Mouse (Mus musculus) left cerebral cortex, postnatal 4 days (tissue): Measurements from ENCODE around the gene Bicra. TPM values are rescaled to one million over a fixed set of nuclear protein-coding genes. Genes with fewer than 3 reads are reported as not detected.

Experiments used
- DNase-seq: peaks from one replicate; pipeline ENCODE4 v3.0.0-alpha.2; 2022
- intact Hi-C: fragments of 180-260 bp; cut with DNase I; formaldehyde crosslinking; loops from one replicate; pipeline ENCODE4 v1.15.1; 2025
- total RNA-seq, 2 experiments: library from RNA; stranded (reverse); gene quantifications; 2 replicates each; pipeline ENCODE4 v1.2.3; 2021

Bicra gene
- total RNA-seq, result 10 to 100 TPM; 25.3 to 25.8 TPM

DNA sequence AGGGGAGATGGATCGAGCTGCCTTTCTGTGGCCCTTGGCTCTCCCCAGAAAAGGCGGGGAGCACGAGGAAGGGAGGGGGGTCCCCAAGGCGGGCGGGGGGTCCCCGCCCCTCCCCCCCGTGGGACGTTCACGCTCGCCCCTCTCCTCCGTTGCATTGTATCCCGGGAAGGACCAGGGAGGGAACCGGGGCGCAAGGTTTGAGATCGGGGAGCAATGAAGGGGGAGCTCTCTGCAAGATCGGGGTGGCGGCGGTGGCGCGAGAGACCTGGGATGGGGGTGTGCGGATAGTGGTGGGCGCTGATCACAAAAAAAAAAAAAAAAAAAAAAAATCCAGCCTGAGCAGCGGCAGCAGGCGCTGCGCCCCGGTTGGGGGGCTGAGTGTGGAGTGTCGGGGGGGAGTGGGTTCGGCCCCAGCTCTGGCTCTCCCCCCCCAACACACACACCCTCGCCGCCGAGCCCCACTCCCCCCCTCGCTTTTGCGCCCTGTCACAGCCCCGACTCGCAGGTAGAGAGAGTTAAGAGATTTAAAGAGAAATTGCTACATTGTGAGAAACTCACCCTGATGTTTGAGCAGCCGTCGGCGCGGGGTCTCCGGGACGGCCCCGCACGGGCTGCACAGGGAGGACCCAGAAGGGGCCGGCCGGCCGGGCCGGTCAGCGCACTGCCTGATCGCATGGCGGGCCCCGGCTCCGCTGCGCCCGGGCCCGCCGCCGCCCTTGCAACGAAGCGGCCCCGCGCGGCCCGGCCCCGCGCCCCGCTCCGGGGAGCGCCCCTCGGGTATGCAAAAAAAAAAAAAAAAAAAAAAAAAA is at the start of gene Bicra:
TSS of gene Bicra (minus strand) at position 584 of the 809 bp plus-strand sequence.
- intact Hi-C loops, result loop anchor here (5.0 kb wide), 1 partner anchor 65 kb away; no protein-coding TSS in a partner anchor

DNA sequence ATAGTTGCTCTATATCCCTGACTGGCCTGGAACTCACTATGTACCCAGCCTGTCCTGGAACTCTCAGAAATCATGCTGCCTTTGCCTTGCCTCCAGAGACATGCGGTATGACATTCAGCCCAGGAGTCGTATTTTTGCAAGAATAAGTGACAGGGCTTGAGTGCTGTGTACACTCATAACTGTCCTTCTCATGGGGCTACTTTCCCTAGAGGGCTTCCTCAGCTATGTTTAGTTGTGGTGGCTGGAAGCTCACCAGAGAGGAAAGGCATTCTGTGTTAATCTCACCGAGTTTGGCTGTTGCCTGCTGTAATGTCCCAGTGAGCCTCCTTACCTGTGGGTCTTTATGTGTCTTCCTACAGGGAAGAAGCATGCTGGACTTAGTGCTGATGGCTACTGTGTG is 46.9 kb upstream of the Bicra start:
- no peak for DNase-seq
- intact Hi-C loops, result no loop called here

More for the DNA sequence above, at the start of gene Bicra:
- peak; percentile 90 for DNase-seq

DNA sequence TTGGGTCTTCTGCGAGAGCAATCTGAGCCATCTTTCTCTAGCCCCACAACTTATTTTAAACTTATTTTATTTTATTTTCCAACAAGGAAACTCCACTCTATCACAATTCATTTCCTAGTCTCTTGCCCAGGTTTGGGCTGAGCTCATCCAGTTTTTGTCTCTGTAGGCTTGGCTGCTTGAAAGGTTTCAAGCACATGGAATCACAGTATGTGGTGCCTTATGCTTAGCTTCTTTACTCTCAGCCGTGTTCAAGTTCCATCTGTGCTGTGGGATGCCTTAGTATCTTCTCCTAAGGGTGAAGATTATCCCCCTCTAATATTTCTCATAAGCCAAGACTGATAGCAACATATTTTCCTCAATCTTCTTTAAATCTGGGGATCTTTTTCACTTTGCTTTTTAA is 39.9 kb upstream of the Bicra start:
- intact Hi-C loops, result no loop called here
- no peak for DNase-seq

DNA sequence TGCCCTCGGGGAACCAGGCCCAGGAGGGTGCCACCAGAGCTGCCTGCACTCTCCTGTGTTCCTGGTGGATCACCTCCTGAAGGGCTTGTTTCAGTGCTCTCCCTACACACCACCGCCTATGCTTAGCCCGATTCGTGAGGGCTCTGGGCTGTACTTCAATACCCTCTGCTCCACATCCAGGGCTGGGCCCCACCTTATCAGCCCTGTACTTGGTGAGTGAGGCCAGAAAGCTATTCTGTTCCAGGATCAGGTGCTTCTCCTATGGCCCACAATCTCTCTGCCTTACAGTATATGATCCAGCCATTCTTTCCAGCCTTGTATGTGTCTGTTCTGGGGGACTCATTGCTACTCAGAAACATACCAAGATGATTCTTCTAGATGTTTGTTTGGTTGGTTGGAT is 35.6 kb upstream of the Bicra start:
- intact Hi-C loops, result no loop called here
- DNase-seq, result no peak

DNA sequence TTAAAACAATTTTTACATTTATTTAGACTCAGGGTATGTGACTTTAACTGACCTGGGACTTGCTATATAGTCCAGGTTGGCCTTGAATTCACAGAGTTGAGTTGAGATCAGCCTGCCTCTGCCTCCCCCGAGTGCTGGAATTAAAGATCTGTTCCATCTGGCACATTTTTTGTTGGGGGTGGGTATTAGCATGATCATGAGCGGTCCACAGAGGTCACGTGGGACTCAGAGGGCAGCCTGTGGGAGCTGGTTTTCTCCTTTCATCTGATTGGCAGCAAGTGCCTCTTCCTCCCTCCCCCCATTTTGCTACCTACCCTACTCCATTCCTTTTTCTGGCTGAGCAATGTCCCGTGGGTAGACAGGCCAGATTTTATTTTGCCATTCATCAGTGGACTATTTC is 32.9 kb upstream of the Bicra start:
- intact Hi-C loops, result no loop called here
- DNase-seq, result no peak

DNA sequence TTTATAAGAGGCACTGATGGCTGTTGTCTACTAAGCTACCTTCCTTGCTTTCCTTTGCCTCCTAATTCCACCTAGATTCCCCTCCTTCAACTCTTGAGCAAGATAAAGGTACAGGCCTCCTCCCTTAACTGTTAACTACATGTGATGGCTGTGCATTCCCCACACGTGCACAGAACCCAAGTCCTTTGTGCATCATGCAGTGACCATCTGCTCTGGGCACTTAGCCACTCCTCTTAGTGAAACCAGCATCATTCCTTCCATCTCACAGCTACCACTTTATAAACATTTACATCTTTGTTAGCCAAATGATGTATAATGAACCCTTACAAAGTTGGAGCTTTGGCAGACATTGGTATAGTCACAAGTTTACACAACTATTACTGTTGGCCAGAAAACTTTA is 32.2 kb upstream of the Bicra start:
- intact Hi-C loops, result no loop called here
- no peak for DNase-seq

DNA sequence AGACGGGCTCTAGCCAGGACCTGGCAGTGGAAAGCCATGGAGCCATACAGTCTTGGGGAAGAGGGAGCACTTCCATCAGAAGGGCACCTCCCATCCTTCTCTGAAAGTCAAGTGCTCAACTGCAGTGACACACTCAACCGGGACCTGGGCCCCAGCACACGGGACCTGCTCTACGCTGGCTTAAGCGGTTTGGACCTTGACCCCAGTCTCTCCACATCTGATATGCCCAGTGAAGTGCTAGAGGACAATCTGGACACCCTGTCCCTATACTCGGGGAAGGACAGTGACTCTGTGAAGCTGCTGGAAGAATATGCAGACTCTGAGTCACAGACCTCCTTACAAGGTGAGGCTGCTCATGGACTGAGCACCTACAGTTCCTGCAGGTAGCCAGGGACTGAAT is 24.2 kb upstream of the Bicra start:
- no peak for DNase-seq
- intact Hi-C loops, result no loop called here

DNA sequence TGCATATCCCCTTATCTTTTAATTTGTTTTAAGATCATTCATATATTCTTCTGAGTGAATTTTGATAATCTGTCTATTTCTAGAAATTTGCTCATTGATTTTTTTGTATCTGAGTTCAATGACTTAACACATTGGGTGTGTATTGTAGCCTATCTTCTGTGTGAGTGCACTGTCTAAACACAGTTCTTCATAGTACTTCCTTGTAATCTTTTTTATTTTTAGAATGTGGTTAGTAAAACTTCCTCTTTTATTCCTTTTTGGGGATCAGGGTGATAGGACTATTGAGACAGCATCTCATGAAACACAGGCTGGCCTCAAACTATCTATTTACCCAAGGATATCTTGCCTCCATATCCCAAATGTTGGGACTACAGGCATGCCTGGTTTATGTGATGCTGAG is 23.1 kb upstream of the Bicra start:
- DNase-seq, result no peak
- intact Hi-C loops, result no loop called here

DNA sequence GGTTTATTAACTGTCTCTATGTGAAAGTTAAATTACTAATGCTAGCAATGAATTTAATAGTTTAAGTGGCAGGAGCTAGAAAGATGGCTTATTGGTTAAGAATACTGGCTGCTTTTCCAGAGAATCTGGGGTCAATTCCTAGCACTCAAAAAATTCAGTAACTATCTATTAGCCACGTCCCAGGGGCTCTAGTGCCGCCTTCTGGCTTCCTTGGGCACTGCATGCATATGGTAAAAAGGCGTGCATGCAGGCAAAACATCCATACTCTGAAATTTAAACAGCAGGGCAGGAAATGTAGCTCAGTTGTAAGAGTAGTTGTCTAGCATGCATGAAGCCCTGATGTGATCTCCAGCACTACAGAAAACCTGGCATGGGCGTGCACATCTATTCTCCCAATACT is 15.8 kb upstream of the Bicra start:
- intact Hi-C loops, result no loop called here
- DNase-seq, result no peak

DNA sequence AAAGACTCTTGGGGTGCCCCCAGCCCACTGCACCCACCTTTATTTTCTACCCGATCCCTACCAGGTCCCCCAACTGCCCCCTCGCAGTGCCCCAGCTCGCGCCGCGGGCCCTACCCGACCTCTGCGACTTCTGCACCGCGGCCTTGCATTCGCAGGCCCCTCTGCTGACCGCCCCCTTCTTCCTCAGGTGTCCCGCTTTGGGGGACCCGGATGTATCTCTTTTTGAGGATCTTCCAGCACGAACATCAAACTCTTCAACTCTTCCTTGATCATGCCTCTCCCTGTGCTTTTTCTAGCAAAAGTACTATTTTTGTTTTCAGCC is 14.3 kb upstream of the Bicra start:
- DNase-seq, result no peak
- intact Hi-C loops, result no loop called here

DNA sequence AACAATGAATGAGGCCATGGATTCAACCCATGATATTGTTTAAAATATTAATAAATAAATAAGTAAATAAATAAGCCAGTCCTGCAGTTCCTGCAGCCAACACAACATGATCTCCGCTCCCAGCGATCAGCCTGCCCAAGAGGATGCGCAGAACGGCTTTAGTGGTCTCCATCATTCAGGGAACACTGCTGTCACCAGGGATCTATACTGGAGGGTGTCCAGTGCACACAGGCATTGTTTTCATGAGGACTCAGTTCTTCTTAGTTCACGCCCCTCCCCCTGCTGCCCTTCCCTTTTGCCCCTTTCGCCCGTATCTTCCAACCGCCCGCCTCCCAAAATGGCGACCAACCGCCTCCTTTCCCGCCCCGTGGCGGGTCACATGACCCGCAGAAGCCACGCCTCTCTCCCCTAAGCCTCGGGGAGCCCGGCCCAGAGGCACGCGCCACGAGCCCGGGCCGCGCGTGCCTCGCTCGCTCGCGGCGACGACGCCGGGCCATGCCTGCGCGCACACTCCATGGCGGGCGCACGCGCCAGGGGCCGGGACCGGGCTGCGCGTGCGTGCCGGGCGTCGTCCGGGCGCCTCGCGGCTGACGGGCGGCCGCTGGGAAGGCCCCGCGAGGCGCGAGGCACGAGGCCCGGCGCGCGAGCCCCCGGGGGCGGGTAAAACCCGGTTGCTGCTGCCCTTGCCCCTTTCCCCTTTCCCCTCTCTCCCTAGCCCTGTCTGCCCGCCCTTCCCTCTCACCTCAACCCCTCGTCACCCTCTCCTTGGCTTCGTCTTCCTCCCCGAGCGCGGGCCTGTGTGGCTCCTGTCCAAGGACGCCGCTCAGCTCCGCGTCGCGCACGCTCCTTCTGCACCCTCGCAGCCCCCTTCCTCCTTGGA is 13.7 kb upstream of the Bicra start, which contains the start of gene Zfp541:
TSS of gene Zfp541 (plus strand) at position 596 of the 880 bp plus-strand sequence.
- DNase-seq, result peak; percentile 17
- intact Hi-C loops, result no loop called here

DNA sequence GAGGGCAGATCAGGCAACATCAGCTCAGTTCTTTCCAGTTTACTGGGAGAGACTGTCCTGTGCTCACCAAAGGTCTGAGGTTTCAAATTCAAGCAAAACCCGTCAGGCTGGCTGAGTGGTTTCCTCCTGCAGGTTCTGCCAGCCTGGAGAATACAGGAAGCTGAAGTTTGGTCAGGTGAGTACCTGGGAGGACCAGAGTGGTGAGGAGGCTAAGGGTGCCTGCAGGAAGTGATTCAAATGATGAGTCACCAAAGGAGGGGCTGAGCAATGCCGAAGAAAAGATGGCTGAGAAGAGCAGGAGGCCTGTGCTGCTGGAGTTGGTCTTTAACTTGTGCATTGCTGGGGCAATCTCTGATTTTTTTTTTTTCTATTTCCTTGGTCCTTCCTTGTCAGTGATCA is 9.4 kb upstream of the Bicra start:
- intact Hi-C loops, result no loop called here
- DNase-seq, result no peak

DNA sequence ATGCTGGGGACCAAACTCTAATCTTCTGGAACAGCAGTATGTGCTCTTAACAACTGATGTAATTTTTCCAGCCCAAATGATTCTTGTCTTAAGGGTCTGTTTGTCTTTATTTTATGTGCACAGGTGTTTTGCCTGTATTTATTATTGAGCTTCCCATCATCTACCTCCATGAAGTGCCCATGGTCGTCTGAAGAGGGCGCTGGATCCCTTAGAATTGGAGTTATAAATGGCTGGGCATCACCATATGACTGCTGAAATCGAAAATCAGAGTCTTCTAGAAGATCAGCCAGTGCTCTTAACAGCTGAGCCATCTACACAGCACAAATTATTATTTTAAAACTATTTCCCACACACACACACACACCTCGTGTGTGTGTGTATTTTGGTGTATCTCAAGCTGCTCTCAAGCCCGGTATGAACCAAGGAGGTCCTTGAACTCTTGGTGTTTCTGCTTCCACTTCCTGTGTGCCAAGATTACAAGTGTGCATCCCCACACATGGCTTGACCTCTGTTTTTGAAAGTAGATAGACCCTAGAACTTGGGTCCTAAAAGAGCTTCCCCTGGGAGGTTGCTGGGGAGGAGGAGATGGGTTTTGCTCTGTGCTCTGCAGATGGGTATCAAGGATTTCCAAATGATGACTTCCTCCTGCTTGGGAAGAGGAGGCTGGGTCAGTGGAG is 8.9 kb upstream of the Bicra start:
- DNase-seq, result peak; percentile 45
- intact Hi-C loops, result no loop called here

DNA sequence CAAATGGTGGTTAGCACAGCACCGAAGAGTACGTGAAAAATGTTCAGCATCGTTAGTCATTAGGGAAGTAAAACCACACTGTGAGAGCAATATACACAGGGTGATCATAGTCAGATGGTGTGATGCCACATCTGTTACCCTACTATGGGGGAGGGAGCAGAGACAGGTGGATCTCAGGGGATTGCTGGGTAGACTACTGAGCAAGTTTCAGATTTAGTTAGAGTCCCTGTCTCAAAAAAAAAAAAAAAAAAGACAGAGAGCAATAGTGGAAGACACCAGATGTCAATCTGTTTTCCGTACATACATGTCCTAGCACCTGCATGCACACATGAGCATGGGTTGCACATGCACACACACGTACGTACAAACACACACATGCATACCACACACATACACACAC is 7.9 kb upstream of the Bicra start:
- no peak for DNase-seq
- intact Hi-C loops, result no loop called here

DNA sequence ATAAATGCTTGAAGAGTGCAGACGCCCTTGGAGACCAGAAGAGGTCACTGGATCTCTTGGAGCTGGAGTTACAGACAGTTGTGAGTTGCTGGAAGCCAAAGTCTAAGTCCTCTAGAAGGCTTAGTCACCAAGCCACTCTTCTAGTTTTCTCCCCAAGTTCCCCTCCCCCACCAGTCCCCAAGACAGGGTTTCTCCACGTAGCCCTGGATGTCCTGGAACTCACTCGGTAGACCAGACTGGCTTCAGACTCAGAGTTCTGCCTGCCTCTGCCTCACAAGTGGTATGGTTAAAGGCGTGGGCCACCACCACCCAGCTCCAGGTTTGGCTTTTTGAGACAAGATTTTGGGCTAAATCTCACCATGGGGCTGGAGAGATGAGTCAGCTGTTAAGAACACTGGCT is 7.2 kb upstream of the Bicra start:
- intact Hi-C loops, result no loop called here

DNA sequence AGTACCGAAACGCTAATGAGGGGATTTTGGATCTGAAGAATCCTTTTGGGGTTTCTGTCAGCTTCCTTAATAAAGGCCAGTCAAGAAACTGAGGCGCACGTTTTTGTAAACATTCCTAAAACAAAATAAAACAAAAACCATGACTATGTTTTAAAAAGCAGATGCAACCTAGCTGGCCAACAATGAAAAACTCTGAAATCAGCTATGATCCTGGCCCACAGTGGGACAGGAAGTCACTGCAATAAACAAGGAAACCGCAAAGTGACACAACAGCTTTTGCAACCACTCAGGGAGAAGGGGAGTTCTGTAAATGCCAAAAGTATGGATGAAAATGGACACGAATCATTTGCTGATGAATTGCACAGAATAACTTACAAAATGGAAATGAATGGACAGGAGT is 5.4 kb upstream of the Bicra start:
- DNase-seq, result no peak
- intact Hi-C loops, result no loop called here

More for the DNA sequence above, 7.2 kb upstream of the Bicra start:
- no peak for DNase-seq

DNA sequence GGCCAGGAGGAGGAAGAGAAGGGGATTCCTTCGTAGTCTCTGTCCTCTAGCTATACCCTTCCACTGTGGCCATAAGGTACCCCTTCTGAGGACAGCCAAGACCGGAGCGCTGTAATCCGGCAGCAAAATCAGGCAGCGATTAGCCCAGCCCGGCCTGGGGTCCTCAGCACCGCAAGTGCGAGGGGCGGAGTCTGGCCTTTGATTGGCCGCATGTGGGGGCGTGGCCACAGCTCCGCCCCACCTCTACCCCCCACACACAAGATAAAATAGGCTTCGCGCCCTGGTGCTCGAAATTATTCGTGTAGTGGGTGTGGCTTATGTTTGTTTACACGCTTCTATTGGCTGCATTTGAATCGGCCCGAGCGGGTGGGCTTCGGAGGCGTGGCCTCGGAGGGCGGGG is 5.0 kb upstream of the Bicra start:
- intact Hi-C loops, result no loop called here
- DNase-seq, result peak; percentile 97

DNA sequence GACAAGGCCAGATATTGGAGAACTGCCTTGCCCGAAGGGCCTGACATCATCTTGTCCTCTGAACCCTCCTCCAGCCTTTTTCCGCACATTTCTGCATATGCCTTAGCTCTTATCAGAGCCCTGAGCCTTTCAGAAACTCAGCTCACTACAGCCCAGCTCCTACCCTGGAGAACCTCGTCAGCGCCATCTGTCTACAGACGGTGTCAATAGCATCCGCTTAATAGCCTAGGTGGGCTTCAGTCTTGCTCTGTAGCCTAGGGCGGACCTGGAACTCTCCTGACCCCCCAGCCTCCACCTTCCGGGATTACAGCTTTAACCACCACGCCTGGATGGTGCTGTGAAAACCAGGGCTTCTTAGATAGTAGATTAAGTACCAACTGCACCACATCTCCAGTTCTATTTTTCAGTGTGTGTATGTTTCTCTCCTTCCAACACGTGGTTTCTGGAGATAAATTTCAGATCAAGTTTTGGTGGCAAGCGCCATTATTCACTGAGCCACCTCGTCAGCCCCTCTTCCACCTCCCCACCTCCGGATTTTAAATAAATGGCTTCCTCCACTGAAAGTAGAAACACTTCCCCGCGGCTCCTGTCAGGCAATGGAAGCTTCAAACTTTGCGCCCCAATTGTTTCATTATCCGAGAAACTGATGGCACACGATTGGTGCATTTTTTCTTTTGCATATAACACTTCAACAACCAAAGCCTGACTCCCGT is 4.3 kb upstream of the Bicra start:
- peak; percentile 81 for DNase-seq
- intact Hi-C loops, result no loop called here

DNA sequence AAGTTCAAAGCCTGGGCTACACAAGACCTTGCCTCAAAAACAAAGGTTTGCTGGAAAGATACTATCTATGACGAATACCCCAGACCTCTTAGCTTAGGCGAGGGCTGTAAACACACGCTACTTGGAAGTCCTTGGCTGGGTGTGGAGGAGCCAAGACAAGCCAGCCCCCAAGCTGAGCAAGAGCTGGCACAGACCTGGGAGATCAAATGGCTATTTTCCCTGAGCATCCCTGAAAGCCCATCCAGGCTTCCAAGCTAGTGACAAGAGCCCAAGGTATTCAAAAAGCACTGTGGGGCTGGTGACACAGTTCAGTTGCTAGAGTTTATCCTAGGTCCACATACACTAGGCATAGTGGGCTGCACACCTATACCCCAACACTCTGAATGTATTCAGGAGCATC is 2.9 kb upstream of the Bicra start:
- intact Hi-C loops, result no loop called here
- no peak for DNase-seq

DNA sequence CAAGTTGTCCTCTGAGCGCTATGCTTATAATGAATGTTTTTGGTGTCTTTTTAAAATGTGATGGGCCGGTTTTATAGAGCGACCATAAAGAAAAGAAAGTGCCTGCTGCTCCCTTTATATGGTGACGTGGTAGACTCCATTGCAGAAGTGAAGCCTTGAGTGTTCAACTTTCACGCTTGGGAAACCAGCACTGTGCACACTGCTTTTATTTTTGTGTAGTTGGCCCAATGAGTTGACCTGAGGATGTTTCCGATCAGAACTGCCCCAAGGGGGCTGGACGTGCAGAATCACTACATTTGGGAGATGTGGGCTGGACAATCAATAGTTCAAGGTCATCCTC is 1.8 kb upstream of the Bicra start:
- no peak for DNase-seq
- intact Hi-C loops, result loop anchor here (5.0 kb wide), 1 partner anchor 67 kb away; no protein-coding TSS in a partner anchor
